Mouse (Mus musculus) skeletal muscle tissue, adult 2 months (tissue): ENCODE results near the gene Gm20388.

Source experiments
- DNase-seq: peaks from one replicate; pipeline ENCODE4 v3.0.0-alpha.2; 2012; ENCODE audit warnings: low read depth, low spot score

The Gm20388 gene

DNA sequence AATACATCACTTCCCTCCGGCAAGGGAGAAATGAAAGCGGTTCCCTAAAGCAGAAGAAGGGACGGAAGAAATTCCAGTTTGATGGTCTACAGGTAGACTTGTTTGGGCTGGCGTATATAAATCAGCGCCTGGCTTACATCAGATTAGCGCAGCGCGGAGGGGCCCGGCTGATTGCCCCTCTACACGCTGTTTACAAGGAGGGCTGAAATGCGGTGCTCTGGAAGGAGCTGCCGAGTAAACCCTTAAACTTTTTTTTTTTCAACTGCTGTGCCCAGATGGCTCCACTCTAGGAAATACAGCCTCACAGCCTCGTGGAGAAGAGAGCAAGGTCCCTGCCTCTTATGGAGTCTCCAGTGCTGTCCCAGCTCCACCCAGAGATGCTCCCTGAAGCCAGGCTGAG is 1070.3 kb downstream of the Gm20388 start:
- DNase-seq: no peak

DNA sequence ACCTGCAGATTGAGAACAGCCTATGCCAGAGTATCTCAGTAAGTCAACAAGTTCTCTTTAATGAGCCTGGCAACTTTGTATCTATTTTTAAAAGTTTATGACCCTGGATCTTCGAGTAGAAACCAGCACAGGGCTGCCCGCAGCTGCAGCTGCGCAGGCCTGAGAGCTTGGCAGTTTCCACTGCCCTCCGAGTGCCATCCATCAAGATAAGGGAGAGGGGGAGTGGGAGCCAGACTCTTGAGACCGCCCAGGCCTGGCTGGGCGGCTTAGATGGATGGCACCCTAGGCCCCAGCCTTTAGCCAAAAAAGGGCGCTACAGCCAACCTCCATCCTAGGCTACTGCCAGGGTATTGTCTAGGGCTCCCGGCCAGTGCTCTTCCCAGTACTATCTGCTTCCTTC is 1074.2 kb downstream of the Gm20388 start:
- no peak for DNase-seq

DNA sequence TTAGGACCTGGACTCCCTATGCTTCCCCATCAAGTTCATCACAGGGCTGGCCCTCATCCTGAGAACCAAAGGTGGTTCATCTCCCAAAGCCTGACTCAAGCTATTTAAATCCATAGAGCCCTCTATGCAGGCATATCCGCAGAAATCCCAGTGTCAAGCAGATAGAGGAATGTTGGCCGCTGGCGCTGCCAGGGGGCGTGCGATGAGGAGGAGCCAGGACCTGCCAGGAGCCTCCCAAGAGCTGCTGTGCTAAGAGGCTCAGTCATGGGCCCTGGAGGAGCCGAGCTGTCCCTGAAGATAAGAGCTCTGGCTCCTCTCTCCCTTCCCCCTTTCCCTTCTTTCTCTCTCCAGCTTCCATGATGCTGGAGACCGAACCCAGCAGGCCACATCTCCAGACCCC is 1075.4 kb downstream of the Gm20388 start:
- DNase-seq: no peak

DNA sequence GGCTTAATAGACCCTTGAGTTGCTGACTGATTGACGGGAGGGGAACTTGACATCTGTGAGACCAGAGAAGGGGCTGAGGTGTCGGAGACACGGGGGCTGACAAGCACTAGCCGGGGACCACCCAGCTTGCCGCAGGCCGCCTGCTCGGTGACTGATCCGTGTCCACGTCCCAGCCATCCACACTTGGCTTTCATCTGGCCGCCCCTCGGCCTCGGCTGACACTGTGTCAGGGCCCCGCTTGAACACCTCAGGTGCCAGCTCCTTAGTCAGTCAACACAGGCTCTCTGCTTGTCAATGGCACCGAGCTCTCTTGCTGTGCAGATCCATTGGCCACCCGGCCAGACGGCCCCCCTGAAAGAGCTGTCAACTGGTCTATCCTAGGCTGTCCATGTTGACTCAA is 1083.1 kb downstream of the Gm20388 start:
- DNase-seq: no peak

DNA sequence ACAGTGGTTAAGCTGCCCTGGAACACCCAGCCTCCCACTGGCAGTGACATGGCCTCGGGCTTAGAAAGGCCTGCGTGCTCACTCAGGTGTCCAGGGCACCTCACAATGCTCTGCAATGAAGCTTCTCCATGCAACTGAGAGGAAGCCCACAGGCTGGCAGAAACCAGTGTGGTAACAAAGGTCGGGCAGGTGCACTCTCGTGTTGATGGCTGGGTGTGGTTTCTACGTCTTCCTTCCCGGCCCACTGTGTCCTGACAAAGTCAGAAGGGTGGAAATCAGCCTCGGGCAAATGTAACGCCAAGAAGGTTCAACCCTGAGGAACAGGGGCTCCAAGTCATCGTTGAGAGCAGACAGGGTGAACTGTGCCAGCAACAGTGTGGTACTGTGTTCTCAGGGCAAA is 1084.8 kb downstream of the Gm20388 start:
- DNase-seq: no peak

DNA sequence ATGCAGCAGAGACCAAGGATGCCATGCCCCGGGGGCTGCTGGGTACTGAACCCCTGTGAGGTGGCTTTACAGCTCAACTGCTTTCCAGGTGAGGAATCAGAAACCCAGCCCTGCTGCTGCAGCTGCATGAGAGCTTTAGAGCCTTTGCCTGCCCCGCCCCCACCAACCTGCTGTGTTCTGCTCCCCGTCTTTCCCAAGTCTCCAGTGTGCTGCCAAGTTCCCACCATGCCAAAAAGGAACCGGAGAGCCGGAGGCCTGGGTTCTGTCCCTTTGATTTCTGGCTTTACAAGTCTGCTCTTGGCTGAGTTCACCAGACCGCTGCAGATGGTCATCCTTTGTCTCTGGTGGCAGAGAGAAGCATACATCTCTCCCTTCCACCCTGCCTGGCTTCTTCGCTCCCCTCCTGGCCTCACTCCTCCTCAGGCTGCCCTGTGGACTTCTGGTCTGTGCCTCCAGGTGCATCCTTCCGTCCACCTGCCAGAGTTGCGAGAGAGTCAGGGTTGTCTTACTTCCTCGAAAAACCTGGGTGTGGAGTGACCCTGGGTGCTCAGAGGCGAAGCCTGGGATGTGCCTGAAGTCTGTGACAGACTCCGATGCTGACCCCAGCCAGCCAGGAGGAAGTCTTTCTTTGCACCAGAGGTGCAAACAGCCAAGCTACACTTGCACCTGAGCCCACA is 1086.4 kb downstream of the Gm20388 start:
- DNase-seq: no peak

DNA sequence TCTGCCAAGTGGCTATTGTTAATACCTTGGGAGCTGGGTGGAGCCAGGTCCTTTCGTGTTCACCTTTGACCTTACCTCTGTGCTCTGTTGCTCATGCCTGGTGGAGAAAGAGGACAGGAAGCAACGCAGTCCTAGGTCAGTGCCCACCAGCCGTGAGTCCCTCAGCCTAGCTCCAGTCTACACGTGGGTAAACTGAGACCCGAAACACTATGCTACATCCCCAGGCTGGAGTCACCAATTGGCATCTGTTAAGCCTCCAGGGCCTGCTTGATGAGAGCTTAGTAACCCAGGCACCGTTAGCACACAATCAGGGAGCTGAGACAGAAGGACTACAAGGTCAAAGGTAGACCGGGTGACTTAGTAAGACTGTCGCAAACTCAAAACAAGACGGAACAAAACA is 1087.3 kb downstream of the Gm20388 start:
- DNase-seq: no peak

DNA sequence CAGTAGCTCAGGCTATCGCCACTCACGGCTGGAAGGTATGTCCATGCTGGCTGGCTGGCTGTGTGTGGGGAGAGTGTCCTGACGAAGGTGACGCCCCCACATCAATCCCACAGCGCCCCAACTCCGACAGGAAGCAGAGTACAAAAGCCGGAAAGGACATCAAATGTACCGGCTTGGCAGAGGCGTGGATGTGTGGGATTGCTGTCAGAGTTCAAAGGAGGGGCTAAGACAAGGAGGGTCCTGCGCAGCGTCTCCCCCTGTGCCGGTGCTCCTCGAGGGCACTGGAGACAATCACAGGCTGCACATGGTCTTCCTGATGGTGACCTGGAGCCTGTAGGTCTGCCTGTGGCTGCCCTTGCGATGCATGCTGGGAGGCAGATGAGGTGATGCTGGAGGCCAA is 1088.3 kb downstream of the Gm20388 start:
- DNase-seq: no peak

DNA sequence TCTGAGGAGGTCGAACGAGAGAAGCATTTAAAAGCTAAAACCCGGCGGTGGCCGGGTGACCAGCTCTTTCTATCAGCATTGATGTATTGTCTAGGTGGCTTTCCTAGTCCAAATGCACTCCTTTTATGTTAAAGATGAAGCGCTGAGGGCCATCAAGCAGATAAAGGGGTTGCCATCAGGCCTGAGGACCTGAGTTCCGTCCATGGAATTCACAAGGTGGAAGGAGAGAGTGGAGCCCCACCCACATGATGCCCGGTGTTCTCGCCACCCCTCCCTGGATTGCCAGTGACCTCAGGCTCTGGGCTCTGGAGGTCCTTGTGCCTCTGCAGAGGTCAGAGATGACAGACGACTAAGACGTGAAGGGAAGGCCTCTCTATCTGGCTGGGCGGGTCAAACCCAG is 1091.3 kb downstream of the Gm20388 start:
- DNase-seq: no peak

DNA sequence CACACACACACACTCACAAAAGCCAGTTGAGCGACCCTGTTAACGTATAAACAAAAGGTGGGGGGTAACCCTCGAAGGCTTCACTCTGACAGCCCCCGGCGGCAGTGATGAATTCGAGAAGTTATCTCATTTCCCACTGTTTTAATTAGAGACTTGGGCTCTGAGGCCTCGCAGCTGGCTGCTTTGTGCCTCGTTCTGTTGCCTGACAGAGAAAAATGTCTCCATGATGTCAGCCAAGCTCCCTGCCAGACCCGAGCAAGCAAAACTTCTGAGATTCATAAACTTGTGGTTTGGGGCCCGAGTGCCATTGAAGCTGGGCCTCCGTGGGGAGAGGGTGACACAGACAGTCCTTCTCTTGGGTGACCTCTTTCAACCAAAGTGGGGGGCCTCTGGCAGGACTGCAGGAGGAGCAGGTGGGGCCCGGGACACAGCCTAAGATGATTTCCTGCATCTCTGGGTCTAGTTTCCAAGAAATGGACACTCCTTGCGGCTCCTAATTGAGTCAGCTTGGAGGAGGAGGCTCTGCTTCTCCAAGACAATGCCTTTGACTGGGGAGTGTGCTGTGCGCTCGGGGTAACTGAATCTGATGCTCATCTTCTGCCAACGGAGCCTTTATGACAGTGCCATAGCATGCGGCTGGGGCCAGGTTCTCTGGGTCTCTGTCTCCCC is 1092.4 kb downstream of the Gm20388 start:
- DNase-seq: no peak

DNA sequence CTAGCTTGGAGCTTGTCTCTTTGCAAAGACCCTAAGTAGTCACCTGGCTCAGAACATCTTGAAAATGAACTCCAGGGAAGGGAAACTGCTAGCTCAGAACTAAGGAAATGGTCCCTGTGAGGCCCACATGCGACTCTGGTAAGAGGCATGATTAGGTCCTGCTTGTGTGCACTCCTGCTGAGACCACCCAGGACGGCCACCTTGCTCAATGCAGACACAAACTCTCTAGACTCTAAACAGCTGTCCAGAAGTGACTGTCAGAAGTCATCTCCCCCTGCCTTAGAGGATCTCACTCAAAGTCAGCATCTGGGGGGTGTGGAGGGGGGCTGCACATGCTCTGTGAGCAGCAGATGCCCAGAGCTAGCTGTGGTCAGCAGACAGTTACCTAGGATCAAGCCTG is 1093.0 kb downstream of the Gm20388 start:
- DNase-seq: no peak

DNA sequence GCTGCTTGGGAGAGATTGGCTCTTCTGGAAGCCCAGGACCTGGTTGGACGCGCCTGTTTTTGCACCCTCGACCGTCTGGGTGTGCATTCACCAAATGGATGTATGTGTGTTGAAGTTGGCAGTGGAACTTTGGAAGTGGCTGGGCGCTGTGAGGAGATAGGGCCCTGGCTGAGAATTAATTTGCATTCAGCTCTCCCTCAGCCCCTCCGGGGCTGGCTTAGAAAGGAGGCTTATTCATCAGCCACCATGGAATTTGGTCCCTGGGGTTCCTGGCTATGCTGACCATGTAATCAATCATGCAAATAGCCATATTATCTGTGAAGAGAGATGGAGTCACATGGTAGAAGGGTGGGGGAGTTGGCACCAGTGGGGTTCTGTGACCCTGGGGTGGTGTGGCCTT is 1102.7 kb downstream of the Gm20388 start:
- DNase-seq: no peak

DNA sequence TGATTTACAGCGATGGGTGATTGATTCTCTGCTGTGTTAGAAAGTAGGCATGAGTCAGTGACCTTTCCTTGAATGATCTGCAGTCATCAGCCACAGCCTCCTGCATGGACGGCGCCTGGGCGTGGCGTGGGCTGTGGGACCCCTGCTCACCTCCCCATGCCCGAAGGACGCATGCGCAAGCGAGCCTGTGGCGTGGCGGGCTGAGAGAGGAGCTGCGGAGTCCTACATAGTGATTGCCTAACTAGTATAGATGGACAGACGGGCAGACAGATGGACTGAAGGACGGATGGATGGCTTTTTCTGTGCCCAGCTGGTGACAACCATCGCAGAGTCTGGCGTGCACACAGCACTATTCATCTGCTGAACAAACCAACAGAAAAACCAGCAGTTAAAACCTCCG is 1106.0 kb downstream of the Gm20388 start:
- no peak for DNase-seq

DNA sequence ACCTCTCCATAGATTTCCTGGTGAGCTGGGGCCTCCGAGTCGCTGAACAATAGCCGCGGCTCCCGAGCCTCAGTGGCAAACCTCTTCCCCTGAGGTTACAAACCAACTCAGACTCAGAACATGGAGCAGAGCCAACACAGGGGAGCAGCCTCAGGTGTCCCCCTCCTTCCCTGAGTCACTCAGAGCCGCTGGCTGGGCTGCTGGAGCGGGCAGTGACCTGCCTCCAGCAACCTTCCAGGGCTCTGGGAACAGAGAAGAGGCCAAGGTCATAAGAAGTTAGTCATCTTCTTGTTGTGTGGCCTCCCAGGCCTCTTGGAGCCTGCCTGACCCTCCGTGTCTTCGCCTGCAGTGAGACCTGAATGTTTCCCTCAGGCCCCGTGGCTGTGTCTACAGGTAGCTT is 1107.6 kb downstream of the Gm20388 start:
- no peak for DNase-seq

DNA sequence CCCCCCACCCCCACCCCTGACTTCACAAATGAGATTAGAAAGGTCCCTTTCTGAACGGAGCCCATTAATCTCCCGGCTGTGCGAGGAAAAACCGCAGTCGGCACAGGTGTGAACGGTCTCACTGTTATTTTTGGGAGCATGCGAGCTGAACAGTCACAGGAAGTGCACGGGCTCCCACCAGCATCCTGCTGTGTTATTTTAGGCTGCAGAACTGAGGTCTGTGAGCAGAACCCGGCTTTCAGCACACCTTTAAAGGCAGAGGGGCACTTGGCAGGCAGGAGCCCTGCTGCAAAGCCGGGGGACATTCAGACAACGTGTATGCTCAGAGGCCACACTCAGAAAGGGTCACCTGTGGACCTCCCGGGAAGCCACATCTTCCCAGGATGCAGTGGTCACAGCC is 1110.8 kb downstream of the Gm20388 start:
- DNase-seq: no peak

DNA sequence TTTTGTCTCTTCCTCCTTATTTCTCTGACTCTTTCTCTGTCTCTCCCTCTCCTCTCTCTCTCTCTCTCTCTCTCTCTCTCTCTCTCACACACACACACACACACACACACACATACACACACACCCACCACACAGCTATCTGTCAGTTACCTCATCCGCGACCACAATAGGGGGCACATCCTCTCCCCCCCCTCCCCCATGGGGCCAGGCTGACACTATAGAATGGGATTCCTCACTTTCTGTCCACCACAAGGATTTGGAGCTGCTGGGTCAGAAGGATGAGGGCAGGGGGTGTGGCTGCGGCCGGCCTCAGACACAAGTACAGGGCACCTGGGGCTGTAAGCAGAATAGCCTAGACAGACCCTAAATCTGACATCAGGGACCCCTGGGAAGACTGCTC is 1112.4 kb downstream of the Gm20388 start:
- DNase-seq: no peak

DNA sequence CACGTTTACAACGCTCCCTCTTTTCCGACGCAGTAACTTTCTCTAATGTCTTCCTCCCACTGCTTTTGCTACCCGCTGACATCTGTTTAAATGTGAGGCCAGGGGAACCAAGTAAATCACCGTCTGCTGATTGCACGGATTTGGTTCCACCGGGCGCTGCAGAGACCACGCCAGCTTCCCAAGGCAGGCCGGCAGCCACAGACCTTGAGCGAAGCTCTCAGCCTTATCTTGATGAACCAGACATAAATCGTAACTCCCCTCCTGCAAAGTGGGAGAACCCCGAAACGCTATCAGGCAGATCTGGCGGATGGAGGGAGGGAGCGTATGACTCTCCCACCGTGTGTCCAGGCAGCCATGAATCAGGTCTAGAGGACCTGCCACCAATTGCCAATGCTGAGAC is 1113.1 kb downstream of the Gm20388 start:
- DNase-seq: no peak

DNA sequence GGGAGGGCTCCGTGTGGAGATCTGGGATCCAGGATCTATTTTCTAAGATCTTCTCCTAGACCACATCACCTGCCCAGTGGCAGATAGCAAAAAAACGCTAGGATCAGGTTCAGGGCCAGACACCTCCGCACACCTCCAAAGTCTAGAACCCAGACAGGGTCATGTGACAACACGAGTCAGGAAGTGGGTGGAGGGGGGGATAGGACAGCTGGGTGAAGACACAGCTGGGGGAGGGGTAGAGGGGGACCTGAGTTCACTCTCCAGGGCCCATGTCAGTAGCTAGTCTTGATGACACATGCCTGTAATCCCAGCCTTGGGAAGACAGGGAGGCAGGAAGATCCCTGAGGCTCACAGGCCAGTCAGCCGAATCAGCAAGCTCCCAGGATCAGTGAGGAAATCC is 1114.8 kb downstream of the Gm20388 start:
- DNase-seq: no peak

DNA sequence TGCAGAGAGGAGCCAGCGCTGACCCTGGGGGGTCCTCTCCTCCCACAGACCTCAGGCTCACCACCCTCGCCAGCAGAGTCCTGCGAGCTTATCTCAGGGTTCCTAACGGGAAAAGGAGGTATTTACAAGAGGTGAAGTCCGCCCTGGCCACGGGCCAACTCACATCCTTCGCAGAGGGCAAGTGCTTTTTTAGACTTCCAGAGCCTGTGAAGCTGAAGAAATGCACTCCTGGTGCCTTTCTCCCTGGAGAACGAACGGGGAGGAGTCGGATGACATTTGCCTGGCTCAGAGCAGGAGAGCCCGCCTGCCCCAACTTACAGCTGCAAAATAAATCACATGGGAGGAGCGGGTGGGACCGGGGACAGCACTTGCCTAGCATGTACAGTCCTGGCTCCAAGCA is 1117.1 kb downstream of the Gm20388 start:
- DNase-seq: peak; percentile 20

DNA sequence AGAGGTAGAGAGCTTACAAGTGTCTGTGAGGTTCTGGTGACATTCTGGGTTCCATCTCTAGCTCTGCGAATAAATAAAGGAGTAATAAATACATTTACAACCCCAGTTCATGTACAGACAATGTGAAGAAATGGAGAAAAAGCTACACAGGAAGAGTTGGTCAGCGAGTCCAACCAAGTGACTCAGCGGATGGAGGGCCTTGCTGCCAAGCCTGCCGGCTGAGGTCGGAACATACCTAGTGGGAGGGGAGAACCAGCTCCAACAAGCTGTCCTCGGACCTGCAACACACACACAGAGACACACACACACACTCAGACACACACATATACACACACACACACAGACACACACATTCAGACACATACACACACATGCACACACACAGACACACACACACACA is 1118.4 kb downstream of the Gm20388 start:
- DNase-seq: no peak

DNA sequence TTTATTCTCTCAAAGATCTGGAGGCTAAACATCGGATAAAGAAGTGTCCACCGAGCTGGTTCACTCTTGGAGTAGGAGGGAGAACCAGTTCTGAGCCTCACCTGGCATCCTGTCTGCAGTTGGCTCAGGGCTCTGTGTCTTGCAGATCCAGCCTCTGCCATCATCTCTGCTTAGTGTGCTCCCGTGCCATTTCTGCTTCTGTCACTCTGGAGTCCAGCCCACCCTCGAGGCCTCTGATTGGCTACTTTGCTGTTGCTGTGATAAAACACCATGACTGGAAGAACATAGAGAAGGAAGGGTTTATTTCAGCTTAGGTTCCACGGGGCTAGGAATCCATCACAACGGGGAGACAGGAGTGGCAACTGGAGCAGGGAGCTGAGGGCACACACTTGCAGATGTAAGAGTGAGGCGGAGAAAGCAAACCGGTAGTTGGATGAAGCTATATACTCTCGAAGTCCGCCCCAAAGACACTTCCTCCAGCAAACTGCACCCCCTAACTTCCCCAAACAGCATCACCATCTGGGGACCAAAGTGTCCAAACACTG is 1119.9 kb downstream of the Gm20388 start:
- no peak for DNase-seq

DNA sequence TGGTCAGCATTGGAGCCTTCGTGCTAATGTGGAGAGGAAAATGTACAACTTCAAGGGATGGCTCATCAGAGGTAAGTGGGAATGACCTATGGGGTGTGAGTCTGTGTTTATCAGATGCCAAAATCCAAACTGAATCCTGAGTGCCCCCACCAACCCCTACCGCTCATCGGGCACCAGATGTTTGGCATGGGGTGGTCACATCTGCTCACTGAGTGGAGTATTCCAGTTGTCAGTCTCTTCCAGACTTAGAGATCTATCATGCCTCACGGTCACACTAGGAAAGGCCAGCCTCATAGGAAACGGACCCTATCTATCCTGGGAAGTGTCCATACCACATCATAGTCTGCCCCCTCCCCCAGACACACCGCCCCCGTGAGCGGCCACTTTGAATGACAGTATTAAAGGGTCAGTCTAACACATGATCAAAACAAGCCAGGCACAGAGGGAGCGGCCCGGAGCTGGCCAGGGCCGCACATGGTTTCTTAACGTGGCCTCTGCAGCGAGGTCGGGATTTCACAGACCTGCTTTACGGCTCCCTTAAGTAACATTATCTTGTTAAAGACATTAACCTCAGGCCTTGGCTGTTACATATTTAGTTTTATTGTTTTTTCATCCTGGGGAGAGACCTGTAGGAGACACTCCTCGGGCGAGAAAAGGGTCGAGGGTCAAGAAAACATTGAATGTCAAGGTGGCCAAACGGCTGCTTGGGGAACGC is 1122.8 kb downstream of the Gm20388 start:
- no peak for DNase-seq

DNA sequence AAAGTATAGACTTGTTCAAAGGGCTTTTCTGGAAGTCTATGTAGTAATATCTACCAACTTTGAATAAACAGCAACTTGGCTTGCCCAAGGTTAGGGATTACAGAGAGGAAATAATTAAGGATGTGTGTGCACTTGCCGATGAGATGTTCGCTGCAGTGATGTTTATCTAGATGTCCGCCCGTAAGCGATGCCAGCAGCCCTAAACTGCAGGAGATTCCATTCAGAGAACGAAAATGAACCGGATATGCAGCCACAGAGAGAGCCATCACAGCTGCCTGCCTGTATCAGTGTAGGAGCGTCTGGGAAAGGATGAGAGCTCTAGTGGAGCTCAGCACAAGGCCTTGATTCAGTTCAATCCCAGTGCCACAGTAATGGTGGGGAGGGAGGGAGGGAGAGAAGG is 1125.0 kb downstream of the Gm20388 start:
- DNase-seq: no peak
